Comparison of ENCODE assay signal across 22 mouse cellular contexts in genomic region chr9:45570346-45570745, GRCm38 (mm10).
DNase-seq lines count a peak whose midpoint lies in the region; ATAC-seq and TF ChIP-seq lines count a peak whose summit lies in the region.
"Had no signal": no experiment of that assay in that cellular context is flagged by ENCODE, and none has a peak within 500 bp of the region (broad histone marks: within the 10 kb centered on the region; RNA-seq: fewer than 3 reads in every experiment).

No protein-coding gene starts in this region.

- H3K9me3 ChIP-seq in forebrain, embryonic 16.5 days (ENCODE audit: control insufficient read depth, low read length) = no peaks in the 10 kb centered on the region
- H3K9me3 ChIP-seq in forebrain, embryonic 14.5 days (replicated peaks; ENCODE audit: control insufficient read depth, low read length) = no peaks in the 10 kb centered on the region
- no peaks in the 10 kb centered on the region for H3K9me3 ChIP-seq in hindbrain, postnatal 0 days (ENCODE audit: low read length)
- H3K9me3 ChIP-seq in hindbrain, embryonic 12.5 days (replicated peaks) = no peaks in the 10 kb centered on the region
- H3K9me3 ChIP-seq: embryonic facial prominence, embryonic 12.5 days; embryonic facial prominence, embryonic 15.5 days; heart, embryonic 10.5 days; heart, embryonic 13.5 days had no signal

- no peak for TF ChIP-seq POLR2A in olfactory bulb, adult 2 months (IDR thresholded peaks at IDR 0.05; ENCODE audit: insufficient read depth, low read depth, low read length)

- H3K36me3 ChIP-seq in forebrain, embryonic 16.5 days (ENCODE audit: control insufficient read depth, insufficient read depth) = no peaks in the 10 kb centered on the region
- no peaks in the 10 kb centered on the region for H3K36me3 ChIP-seq in forebrain, embryonic 14.5 days (ENCODE audit: control insufficient read depth, insufficient read depth, low read length)
- no peaks in the 10 kb centered on the region for H3K36me3 ChIP-seq in hindbrain, postnatal 0 days (ENCODE audit: insufficient read depth, low read length)
- H3K36me3 ChIP-seq in hindbrain, embryonic 12.5 days = no peaks in the 10 kb centered on the region
- H3K36me3 ChIP-seq: embryonic facial prominence, embryonic 12.5 days; embryonic facial prominence, embryonic 15.5 days; heart, embryonic 10.5 days; heart, embryonic 13.5 days had no signal

- H3K4me2 ChIP-seq in forebrain, embryonic 16.5 days (ENCODE audit: low read length) = no peak overlapping the region
- H3K4me2 ChIP-seq in forebrain, embryonic 14.5 days (ENCODE audit: low read length) = no peak overlapping the region
- H3K4me2 ChIP-seq in hindbrain, postnatal 0 days (ENCODE audit: low read depth, low read length) = no peak overlapping the region
- no peak overlapping the region for H3K4me2 ChIP-seq in hindbrain, embryonic 12.5 days (replicated peaks)
- H3K4me2 ChIP-seq: embryonic facial prominence, embryonic 12.5 days; embryonic facial prominence, embryonic 15.5 days; heart, embryonic 13.5 days had no signal

- H3K27ac ChIP-seq in forebrain, embryonic 16.5 days (ENCODE audit: low read length) = peak overlapping the region; percentile 34
- H3K27ac ChIP-seq in forebrain, embryonic 14.5 days (ENCODE audit: low read depth, low read length) = no peak overlapping the region
- H3K27ac ChIP-seq in hindbrain, postnatal 0 days = no peak overlapping the region
- H3K27ac ChIP-seq in hindbrain, embryonic 12.5 days = no peak overlapping the region
- peak overlapping the region; percentile 33; the same call in 1 of the 2 replicates for H3K27ac ChIP-seq in olfactory bulb, adult 2 months (ENCODE audit: insufficient read depth, low read depth, low read length)
- H3K27ac ChIP-seq: embryonic facial prominence, embryonic 12.5 days; embryonic facial prominence, embryonic 15.5 days; heart, adult 2 months; heart, embryonic 10.5 days; heart, embryonic 13.5 days had no signal

- H3K4me3 ChIP-seq in forebrain, embryonic 16.5 days (replicated peaks; ENCODE audit: low read length) = no peak overlapping the region
- H3K4me3 ChIP-seq in forebrain, embryonic 14.5 days (ENCODE audit: low read depth, low read length) = no peak overlapping the region
- H3K4me3 ChIP-seq in hindbrain, postnatal 0 days (ENCODE audit: low read length) = no peak overlapping the region
- H3K4me3 ChIP-seq in hindbrain, embryonic 12.5 days = no peak overlapping the region
- H3K4me3 ChIP-seq in olfactory bulb, adult 2 months (ENCODE audit: insufficient read depth, low read depth, low read length) = no peak overlapping the region
- H3K4me3 ChIP-seq: embryonic facial prominence, embryonic 12.5 days; embryonic facial prominence, embryonic 15.5 days; heart, adult 2 months; heart, embryonic 10.5 days; heart, embryonic 13.5 days had no signal

- DNase-seq in forebrain, embryonic 14.5 days (ENCODE audit: low spot score) = no peak
- DNase-seq in hindbrain, postnatal 0 days (ENCODE audit: low spot score) = no peak
- no peak for DNase-seq in thymus, postnatal 25 days
- DNase-seq: adrenal gland, adult 2 months; adrenal gland, postnatal 14 days; cerebellum, adult 11 months; cerebellum, adult 9-11 months; cerebellum, postnatal 25 days; gastrocnemius, postnatal 10 days; gastrocnemius, postnatal 36 days; heart, adult 2 months; heart, postnatal 14 days; heart, postnatal 4 days had no signal

- WGBS in forebrain, embryonic 16.5 days = 67% methylated on average over 5 of the region's 5 CpGs
- WGBS in forebrain, embryonic 14.5 days = 80% methylated on average over 5 of the region's 5 CpGs
- 72% methylated on average over 5 of the region's 5 CpGs for WGBS in hindbrain, postnatal 0 days
- 81% methylated on average over 5 of the region's 5 CpGs for WGBS in hindbrain, embryonic 12.5 days
- WGBS in olfactory bulb, adult 2 months = 54% methylated on average over 5 of the region's 5 CpGs

- no peaks in the 10 kb centered on the region for H3K27me3 ChIP-seq in forebrain, embryonic 16.5 days (replicated peaks; ENCODE audit: control insufficient read depth, insufficient read depth, low read length)
- no peaks in the 10 kb centered on the region for H3K27me3 ChIP-seq in forebrain, embryonic 14.5 days (replicated peaks; ENCODE audit: control insufficient read depth, insufficient read depth, low read length)
- no peaks in the 10 kb centered on the region for H3K27me3 ChIP-seq in hindbrain, postnatal 0 days (ENCODE audit: insufficient read depth, low read length)
- H3K27me3 ChIP-seq in hindbrain, embryonic 12.5 days = no peaks in the 10 kb centered on the region; the same call in 1 of the 2 replicates
- H3K27me3 ChIP-seq: embryonic facial prominence, embryonic 12.5 days; embryonic facial prominence, embryonic 15.5 days; heart, embryonic 13.5 days had no signal

- TF ChIP-seq CTCF in hindbrain, postnatal 0 days (IDR thresholded peaks at IDR 0.05; ENCODE audit: low read depth) = no peak
- TF ChIP-seq CTCF in olfactory bulb, adult 2 months (IDR thresholded peaks at IDR 0.05; ENCODE audit: insufficient read depth, low read depth, low read length) = no peak

- no peak for ATAC-seq in forebrain, embryonic 16.5 days
- no peak for ATAC-seq in forebrain, embryonic 14.5 days
- no peak for ATAC-seq in hindbrain, postnatal 0 days
- ATAC-seq in hindbrain, embryonic 12.5 days (ENCODE audit: low FRiP score) = no peak
- ATAC-seq: CD4-positive, CD25-positive, alpha-beta regulatory T cell, adult 4 months; intestine, postnatal 0 days had no signal

- H3K9ac ChIP-seq in forebrain, embryonic 16.5 days (replicated peaks; ENCODE audit: low read depth, low read length) = no peak overlapping the region
- no peak overlapping the region for H3K9ac ChIP-seq in forebrain, embryonic 14.5 days (ENCODE audit: low read length)
- H3K9ac ChIP-seq in hindbrain, postnatal 0 days (replicated peaks; ENCODE audit: low read length) = 0 out of 2 replicates have a peak overlapping the region, but pooled peaks have one; percentile 17
- H3K9ac ChIP-seq in hindbrain, embryonic 12.5 days = no peak overlapping the region
- H3K9ac ChIP-seq: embryonic facial prominence, embryonic 12.5 days; embryonic facial prominence, embryonic 15.5 days; heart, embryonic 13.5 days had no signal

- H3K4me1 ChIP-seq in forebrain, embryonic 16.5 days (replicated peaks; ENCODE audit: control insufficient read depth, insufficient read depth, low read length) = peaks cover 18% of the 10 kb centered on the region
- 0 out of 2 replicates have a peak, but pooled peaks cover 3% of the 10 kb centered on the region for H3K4me1 ChIP-seq in forebrain, embryonic 14.5 days (ENCODE audit: control insufficient read depth, insufficient read depth, low read length)
- H3K4me1 ChIP-seq in hindbrain, postnatal 0 days (ENCODE audit: insufficient read depth, low read length) = peaks cover 10% of the 10 kb centered on the region
- H3K4me1 ChIP-seq in hindbrain, embryonic 12.5 days = peaks cover 8% of the 10 kb centered on the region; the same call in 1 of the 2 replicates
- peaks cover 35% of the 10 kb centered on the region for H3K4me1 ChIP-seq in olfactory bulb, adult 2 months (ENCODE audit: control insufficient read depth, insufficient read depth, low read length)
- H3K4me1 ChIP-seq: embryonic facial prominence, embryonic 12.5 days had no signal

Comparison
In these comparisons a context has a peak if more than half of its experiments do, and no peak if none do; other contexts are left out.
1. H3K27ac ChIP-seq: peak in forebrain, embryonic 16.5 days (single experiment) and olfactory bulb, adult 2 months (single experiment); none in forebrain, embryonic 14.5 days (single experiment), hindbrain, postnatal 0 days (single experiment) and hindbrain, embryonic 12.5 days (single experiment).